Mouse (Mus musculus): ENCODE results near the gene Cdr1. TPM values are rescaled to one million over a fixed set of nuclear protein-coding genes. Genes with fewer than 3 reads are reported as not detected.

Cdr1 gene
- total RNA-seq (2023; ENCODE audit: inconsistent age): not detected in 4 replicates

GRCm38 (mm10) chrX:61185458-61185857 is at the start of gene Cdr1:
Gene Cdr1, minus strand, starts transcription at chrX:61185558.

Measured in B cell, adult (primary cell).